In genomic region chr4:62408601-62409282, GRCm38 (mm10) we compare ENCODE assay signal across 8 mouse cellular contexts. TPM values are rescaled to one million over a fixed set of nuclear protein-coding genes. Genes with fewer than 3 reads are reported as not detected.
DNase-seq lines count a peak whose midpoint lies in the region; ATAC-seq and TF ChIP-seq lines count a peak whose summit lies in the region.

TSS of gene Cdc26 (minus strand) at chr4:62408642.
TSS of gene Prpf4 (plus strand) at chr4:62408797.

- H3K36me3 ChIP-seq in megakaryocyte, embryonic 14.5 days (replicated peaks; ENCODE audit: low read length): peaks cover 53% of the 10 kb centered on the region

- no peaks in the 10 kb centered on the region for H3K9me3 ChIP-seq in megakaryocyte, embryonic 14.5 days

- H3K27me3 ChIP-seq in megakaryocyte, embryonic 14.5 days (replicated peaks): no peaks in the 10 kb centered on the region

- no peaks in the 10 kb centered on the region; the same call in 1 of the 2 replicates for H3K4me1 ChIP-seq in cortical plate, adult 2 months (ENCODE audit: control insufficient read depth, insufficient read depth, low read length)
- peaks cover 54% of the 10 kb centered on the region for H3K4me1 ChIP-seq in megakaryocyte, embryonic 14.5 days

- peak; percentile 96 to 98 for DNase-seq in gastrocnemius, adult 8-10 months (ENCODE audit: low spot score in 2 of 2)
- DNase-seq in hindlimb bud, embryonic 11.5 days (ENCODE audit: extremely low spot score, low read depth, low spot score): peak; percentile 97
- peak; percentile 93 to 99 for DNase-seq in left cerebral cortex, adult 8-10 months (ENCODE audit: low spot score in 2 of 2)
- peak; percentile 99 to 100 for DNase-seq in right cerebral cortex, postnatal 10 days (ENCODE audit: low spot score in 2 of 2)
- DNase-seq in urinary bladder, postnatal 25 days (ENCODE audit: low spot score): peak; percentile 88

- peak within 1 kb of the TSS; percentile 75 for H3K4me3 ChIP-seq in cortical plate, adult 2 months (ENCODE audit: insufficient read depth, low read length)
- H3K4me3 ChIP-seq in megakaryocyte, embryonic 14.5 days (replicated peaks): peak within 1 kb of the TSS; percentile 95

- peak within 1 kb of the TSS; percentile 8; the same call in 1 of the 2 replicates for H3K27ac ChIP-seq in cortical plate, adult 2 months (ENCODE audit: insufficient read depth, low read length)

- no peak for TF ChIP-seq CTCF in cortical plate, adult 2 months (IDR thresholded peaks at IDR 0.05; ENCODE audit: extremely low read depth, insufficient read depth, low read length)

- ATAC-seq in activated CD4-positive, CD25-positive, alpha-beta regulatory T cell, adult 4 months: peak; percentile 97

- peak; percentile 60 for TF ChIP-seq POLR2A in cortical plate, adult 2 months (IDR thresholded peaks at IDR 0.05; ENCODE audit: extremely low read depth, insufficient read depth, low read length)

RNA-seq across cellular contexts. Expression of gene Cdc26, which starts in this region (rescaled TPM):
- 10 to 100 TPM; 66.2 to 78.3 TPM for polyA plus RNA-seq in activated CD4-positive, CD25-positive, alpha-beta regulatory T cell, adult 4 months (2017; shearing (Covaris generic))
- polyA plus RNA-seq in cortical plate, adult 2 months (2012; rRNA removed): 47.8 and 48.3 TPM in 2 replicates
- 10 to 100 TPM; 51.7 to 57.0 (median 54.6) TPM for total RNA-seq in gastrocnemius, adult 8-10 months (2022)
- 10 to 100 TPM; 47.8 to 58.0 (median 54.3) TPM for total RNA-seq in left cerebral cortex, adult 8-10 months (2022)
- polyA plus RNA-seq in megakaryocyte, embryonic 14.5 days (2012; ENCODE audit: insufficient read depth, low replicate concordance): 1.1 and 25.0 TPM in 2 replicates

RNA-seq across cellular contexts. Expression of gene Prpf4, which starts in this region (rescaled TPM):
- polyA plus RNA-seq in activated CD4-positive, CD25-positive, alpha-beta regulatory T cell, adult 4 months (2017; shearing (Covaris generic)): 10 to 100 TPM; 16.4 to 17.5 TPM
- polyA plus RNA-seq in cortical plate, adult 2 months (2012; rRNA removed): 14.3 and 16.5 TPM in 2 replicates
- 10 to 100 TPM; 16.9 to 18.2 (median 17.4) TPM for total RNA-seq in gastrocnemius, adult 8-10 months (2022)
- 10 to 100 TPM; 11.4 to 13.8 (median 12.6) TPM for total RNA-seq in left cerebral cortex, adult 8-10 months (2022)
- 0.44 and 2.8 TPM in 2 replicates for polyA plus RNA-seq in megakaryocyte, embryonic 14.5 days (2012; ENCODE audit: insufficient read depth, low replicate concordance)

Comparison
In these comparisons a context has a peak if more than half of its experiments do, and no peak if none do; other contexts are left out.
1. Peak in every context shown above with its lines: DNase-seq, ATAC-seq, H3K4me3 ChIP-seq and H3K27ac ChIP-seq.